Mouse (Mus musculus): ENCODE measurements around the gene Ptprr. TPM values are rescaled to one million over a fixed set of nuclear protein-coding genes. Genes with fewer than 3 reads are reported as not detected.

Ptprr gene
- polyA plus RNA-seq, 1 experiment from 2014 or later: 25.6 TPM

- ATAC-seq: no peak
- WGBS: 71% methylated on average over 7 of the region's 7 CpGs
- H3K9me3 ChIP-seq (ENCODE audit: control insufficient read depth, low read length): no peaks in the 10 kb centered on the region
- H3K27ac ChIP-seq (ENCODE audit: low read depth, low read length): no peak overlapping the region
- no peak overlapping the region for H3K4me3 ChIP-seq (ENCODE audit: low read length)
- no peaks in the 10 kb centered on the region for H3K27me3 ChIP-seq (replicated peaks; ENCODE audit: control insufficient read depth, insufficient read depth, low read length)
- no peak overlapping the region for H3K4me2 ChIP-seq (ENCODE audit: low read length)
- no peak overlapping the region for H3K9ac ChIP-seq (ENCODE audit: low read depth, low read length)
- no peaks in the 10 kb centered on the region for H3K4me1 ChIP-seq (ENCODE audit: control insufficient read depth, insufficient read depth, low read depth, low read length)
- H3K36me3 ChIP-seq (ENCODE audit: control insufficient read depth, insufficient read depth, low read length): no peaks in the 10 kb centered on the region
These were observed 224.2 kb downstream of the Ptprr start for GRCm38 (mm10) chr10:116242200-116242599.

GRCm38 (mm10) chr10:116243373-116243772, 225.4 kb downstream of the Ptprr start:
- Histone ChIP-seq H3K27me3 (replicated peaks; ENCODE audit: control insufficient read depth, insufficient read depth, low read length) (no peaks in the 10 kb centered on the region), H3K9me3 (ENCODE audit: control insufficient read depth, low read length) (no peaks in the 10 kb centered on the region), H3K4me2 (ENCODE audit: low read length) (no peak overlapping the region), H3K27ac (ENCODE audit: low read depth, low read length) (no peak overlapping the region), H3K9ac (ENCODE audit: low read depth, low read length) (no peak overlapping the region), H3K4me1 (ENCODE audit: control insufficient read depth, insufficient read depth, low read depth, low read length) (no peaks in the 10 kb centered on the region), H3K36me3 (ENCODE audit: control insufficient read depth, insufficient read depth, low read length) (no peaks in the 10 kb centered on the region), H3K4me3 (ENCODE audit: low read length) (no peak overlapping the region)
- ATAC-seq: no peak
- 66% methylated on average over 7 of the region's 7 CpGs for WGBS

- Histone ChIP-seq H3K27ac (ENCODE audit: low read depth, low read length) (no peak overlapping the region), H3K9ac (ENCODE audit: low read depth, low read length) (no peak overlapping the region), H3K36me3 (ENCODE audit: control insufficient read depth, insufficient read depth, low read length) (no peaks in the 10 kb centered on the region), H3K4me1 (ENCODE audit: control insufficient read depth, insufficient read depth, low read depth, low read length) (no peaks in the 10 kb centered on the region), H3K27me3 (replicated peaks; ENCODE audit: control insufficient read depth, insufficient read depth, low read length) (no peaks in the 10 kb centered on the region), H3K4me3 (ENCODE audit: low read length) (no peak overlapping the region), H3K9me3 (ENCODE audit: control insufficient read depth, low read length) (no peaks in the 10 kb centered on the region), H3K4me2 (ENCODE audit: low read length) (no peak overlapping the region)
- 85% methylated on average over 2 of the region's 2 CpGs for WGBS
- no peak for ATAC-seq
These were observed 227.6 kb downstream of the Ptprr start for GRCm38 (mm10) chr10:116245632-116246031.

GRCm38 (mm10) chr10:116252668-116253067, 234.7 kb downstream of the Ptprr start:
- H3K27ac ChIP-seq (ENCODE audit: low read depth, low read length): no peak overlapping the region
- no peak overlapping the region for H3K4me2 ChIP-seq (ENCODE audit: low read length)
- no peak for ATAC-seq
- H3K9ac ChIP-seq (ENCODE audit: low read depth, low read length): no peak overlapping the region
- H3K4me3 ChIP-seq (ENCODE audit: low read length): no peak overlapping the region
- no peaks in the 10 kb centered on the region for H3K4me1 ChIP-seq (ENCODE audit: control insufficient read depth, insufficient read depth, low read depth, low read length)
- H3K36me3 ChIP-seq (ENCODE audit: control insufficient read depth, insufficient read depth, low read length): no peaks in the 10 kb centered on the region
- no peaks in the 10 kb centered on the region for H3K9me3 ChIP-seq (ENCODE audit: control insufficient read depth, low read length)
- 89% methylated on average over 7 of the region's 7 CpGs for WGBS
- H3K27me3 ChIP-seq (replicated peaks; ENCODE audit: control insufficient read depth, insufficient read depth, low read length): no peaks in the 10 kb centered on the region

GRCm38 (mm10) chr10:116253972-116254371, 236.0 kb downstream of the Ptprr start:
- Histone ChIP-seq H3K9ac (ENCODE audit: low read depth, low read length) (no peak overlapping the region), H3K27ac (ENCODE audit: low read depth, low read length) (no peak overlapping the region), H3K27me3 (replicated peaks; ENCODE audit: control insufficient read depth, insufficient read depth, low read length) (no peaks in the 10 kb centered on the region), H3K4me3 (ENCODE audit: low read length) (no peak overlapping the region), H3K4me1 (ENCODE audit: control insufficient read depth, insufficient read depth, low read depth, low read length) (no peaks in the 10 kb centered on the region), H3K4me2 (ENCODE audit: low read length) (no peak overlapping the region), H3K36me3 (ENCODE audit: control insufficient read depth, insufficient read depth, low read length) (no peaks in the 10 kb centered on the region), H3K9me3 (ENCODE audit: control insufficient read depth, low read length) (no peaks in the 10 kb centered on the region)
- 85% methylated on average over 6 of the region's 6 CpGs for WGBS
- ATAC-seq: no peak

DNA sequence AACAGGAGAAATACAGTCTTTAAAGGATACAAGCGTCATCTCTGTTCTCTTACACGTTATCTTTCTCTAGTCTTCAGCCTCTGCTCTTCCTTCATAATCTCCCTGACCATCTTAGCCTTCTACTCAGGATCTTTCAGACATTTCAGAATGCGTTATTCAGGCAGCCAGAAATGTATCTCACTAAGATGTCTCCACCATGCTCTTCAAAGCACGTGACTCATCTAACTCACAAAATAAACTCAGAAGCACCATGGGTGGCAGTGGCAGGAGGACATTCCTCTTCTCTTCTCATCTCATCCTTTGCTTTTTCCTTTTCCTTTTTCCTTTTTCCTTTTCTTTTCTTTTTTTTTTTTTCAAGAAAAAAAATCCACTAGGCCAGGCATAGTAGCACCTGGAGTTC, 241.3 kb downstream of the Ptprr start:
- WGBS: 76% methylated on average over 4 of the region's 4 CpGs
- Histone ChIP-seq H3K27ac (ENCODE audit: low read depth, low read length) (no peak overlapping the region), H3K9me3 (ENCODE audit: control insufficient read depth, low read length) (no peaks in the 10 kb centered on the region), H3K4me1 (ENCODE audit: control insufficient read depth, insufficient read depth, low read depth, low read length) (no peaks in the 10 kb centered on the region), H3K27me3 (replicated peaks; ENCODE audit: control insufficient read depth, insufficient read depth, low read length) (no peaks in the 10 kb centered on the region), H3K9ac (ENCODE audit: low read depth, low read length) (no peak overlapping the region), H3K36me3 (ENCODE audit: control insufficient read depth, insufficient read depth, low read length) (no peaks in the 10 kb centered on the region), H3K4me2 (ENCODE audit: low read length) (no peak overlapping the region), H3K4me3 (ENCODE audit: low read length) (no peak overlapping the region)
- ATAC-seq: no peak

- Histone ChIP-seq H3K36me3 (ENCODE audit: control insufficient read depth, insufficient read depth, low read length) (no peaks in the 10 kb centered on the region), H3K27me3 (replicated peaks; ENCODE audit: control insufficient read depth, insufficient read depth, low read length) (no peaks in the 10 kb centered on the region), H3K9me3 (ENCODE audit: control insufficient read depth, low read length) (no peaks in the 10 kb centered on the region), H3K4me3 (ENCODE audit: low read length) (no peak overlapping the region), H3K9ac (ENCODE audit: low read depth, low read length) (no peak overlapping the region), H3K27ac (ENCODE audit: low read depth, low read length) (no peak overlapping the region), H3K4me1 (ENCODE audit: control insufficient read depth, insufficient read depth, low read depth, low read length) (no peaks in the 10 kb centered on the region), H3K4me2 (ENCODE audit: low read length) (no peak overlapping the region)
- 72% methylated on average over 13 of the region's 13 CpGs for WGBS
- ATAC-seq: no peak
These were observed 242.8 kb downstream of the Ptprr start for GRCm38 (mm10) chr10:116260658-116261433.

DNA sequence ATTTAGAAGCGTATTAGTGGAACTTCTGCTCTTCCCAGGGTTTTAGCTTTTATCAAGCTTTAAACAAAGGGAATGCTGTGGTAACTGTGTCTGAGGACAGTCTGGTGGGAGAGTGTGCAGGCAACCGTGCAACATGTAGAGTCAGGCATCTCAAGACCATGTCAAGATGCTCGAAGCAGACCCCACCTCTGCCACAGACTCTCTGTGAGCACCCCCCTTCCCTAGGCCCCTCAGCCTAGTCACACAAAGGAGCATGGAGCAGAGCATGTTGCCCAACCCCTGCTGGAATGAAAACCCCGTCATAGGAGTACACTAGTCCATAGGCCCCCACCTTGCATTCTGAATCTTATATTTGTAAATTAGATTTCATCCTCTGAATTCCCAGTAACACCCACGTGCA, 243.5 kb downstream of the Ptprr start:
- Histone ChIP-seq H3K4me2 (ENCODE audit: low read length) (no peak overlapping the region), H3K27ac (ENCODE audit: low read depth, low read length) (no peak overlapping the region), H3K9me3 (ENCODE audit: control insufficient read depth, low read length) (no peaks in the 10 kb centered on the region), H3K9ac (ENCODE audit: low read depth, low read length) (no peak overlapping the region), H3K4me1 (ENCODE audit: control insufficient read depth, insufficient read depth, low read depth, low read length) (no peaks in the 10 kb centered on the region), H3K36me3 (ENCODE audit: control insufficient read depth, insufficient read depth, low read length) (no peaks in the 10 kb centered on the region), H3K4me3 (ENCODE audit: low read length) (no peak overlapping the region), H3K27me3 (replicated peaks; ENCODE audit: control insufficient read depth, insufficient read depth, low read length) (no peaks in the 10 kb centered on the region)
- WGBS: 66% methylated on average over 5 of the region's 5 CpGs
- no peak for ATAC-seq

- Histone ChIP-seq H3K4me2 (ENCODE audit: low read length) (no peak overlapping the region), H3K9me3 (ENCODE audit: control insufficient read depth, low read length) (no peaks in the 10 kb centered on the region), H3K9ac (ENCODE audit: low read depth, low read length) (no peak overlapping the region), H3K27ac (ENCODE audit: low read depth, low read length) (no peak overlapping the region), H3K4me3 (ENCODE audit: low read length) (no peak overlapping the region), H3K4me1 (ENCODE audit: control insufficient read depth, insufficient read depth, low read depth, low read length) (no peaks in the 10 kb centered on the region), H3K27me3 (replicated peaks; ENCODE audit: control insufficient read depth, insufficient read depth, low read length) (no peaks in the 10 kb centered on the region), H3K36me3 (ENCODE audit: control insufficient read depth, insufficient read depth, low read length) (no peaks in the 10 kb centered on the region)
- WGBS: 90% methylated on average over 11 of the region's 11 CpGs
- no peak for ATAC-seq
These were observed 246.5 kb downstream of the Ptprr start for GRCm38 (mm10) chr10:116264521-116264920.

Measured in hindbrain, embryonic 16.5 days (tissue).